Mouse (Mus musculus) ES-E14 (cell line): ENCODE data around the gene Tab2. TPM values are rescaled to one million over a fixed set of nuclear protein-coding genes. Genes with fewer than 3 reads are reported as not detected.

Source experiments
- DNase-seq: peaks from one replicate; pipeline ENCODE4 v3.0.0-alpha.2; 2013; ENCODE audit warnings: low read depth, low spot score
- H3K27ac ChIP-seq: 2 replicates; pipeline ENCODE4 v1.5.1; 2012; ENCODE audit warnings: low read depth, mild to moderate bottlenecking, low read length, moderate library complexity, mixed read lengths; ENCODE audit not compliant: poor library complexity, insufficient read depth, severe bottlenecking
- H3K36me3 ChIP-seq: 2 replicates; pipeline ENCODE4 v1.6.1; 2012; ENCODE audit warnings: mild to moderate bottlenecking, low read length, moderate library complexity, mixed read lengths; ENCODE audit not compliant: control insufficient read depth, poor library complexity, insufficient read depth, severe bottlenecking
- H3K4me1 ChIP-seq, 2 experiments: fragments of 150-350 bp in 1 of 2; sonication (generic) in 1 of 2; 2 replicates each; pipeline ENCODE4 v1.6.1; 2012; ENCODE audit warnings: low read length in 2 of 2, mild to moderate bottlenecking in 1 of 2, mixed read lengths in 1 of 2; ENCODE audit not compliant: control insufficient read depth in 2 of 2, insufficient read depth in 2 of 2, poor library complexity in 1 of 2
- H3K4me3 ChIP-seq, 2 experiments: fragments of 150-350 bp in 1 of 2; sonication (generic) in 1 of 2; 2 replicates each; pipeline ENCODE4 v1.5.1; 2012; ENCODE audit warnings: low read length in 2 of 2, low read depth in 1 of 2, mild to moderate bottlenecking in 1 of 2, mixed read lengths in 1 of 2; ENCODE audit not compliant: insufficient read depth in 1 of 2, poor library complexity in 1 of 2, severe bottlenecking in 1 of 2
- H3K9ac ChIP-seq: 2 replicates; pipeline ENCODE4 v1.6.1; 2012; ENCODE audit warnings: low read depth, mild to moderate bottlenecking, low read length, mixed read lengths; ENCODE audit not compliant: poor library complexity, insufficient read depth, severe bottlenecking
- H3K9me3 ChIP-seq: fragments of 150-350 bp; sonication (generic); 2 replicates; pipeline ENCODE4 v1.6.1; 2012; ENCODE audit warnings: low read depth, mild to moderate bottlenecking, low read length; ENCODE audit not compliant: control insufficient read depth, insufficient read depth
- CHD2 ChIP-seq: IDR thresholded peaks from 2 replicates; pipeline ENCODE4 v1.6.1; 2014; ENCODE audit warnings: mild to moderate bottlenecking, low read depth, low read length, inconsistent platforms
- HCFC1 ChIP-seq: IDR thresholded peaks from 2 replicates; pipeline ENCODE4 v1.6.1; 2012; ENCODE audit warnings: low read length, inconsistent platforms, borderline replicate concordance; ENCODE audit not compliant: insufficient read depth
- MAFK ChIP-seq: IDR thresholded peaks from 2 replicates; pipeline ENCODE4 v1.6.1; 2014; ENCODE audit warnings: mild to moderate bottlenecking, low read depth, low read length, inconsistent platforms; ENCODE audit not compliant: insufficient read depth
- ZC3H11A ChIP-seq: IDR thresholded peaks from 2 replicates; pipeline ENCODE4 v1.6.1; 2012; ENCODE audit warnings: low read depth, mild to moderate bottlenecking, inconsistent platforms, low read length, borderline replicate concordance
- ZNF384 ChIP-seq: IDR thresholded peaks from 2 replicates; pipeline ENCODE4 v1.6.1; 2012; ENCODE audit warnings: low read depth, low read length, inconsistent platforms
- in situ Hi-C, 2 experiments: fragments of 600-800 bp; cut with MboI; formaldehyde crosslinking; loops; one replicate each; pipeline ENCODE4 v1.15.1; 2025; ENCODE audit warnings: low sequenced_read_pairs in 2 of 2, inconsistent platforms in 1 of 2; ENCODE audit not compliant: unreplicated experiment in 2 of 2
- total RNA-seq: library from RNA; depleted of rRNA; stranded (reverse); fragments of 300-350 nt; gene quantifications from 2 replicates; pipeline ENCODE4 v1.2.3, GENCODE M21; 2012; rRNA removed

Tab2 gene
- 47.0 and 48.4 TPM in 2 replicates for total RNA-seq

GRCm38 (mm10) chr10:7956228-7957001 is at the start of gene Tab2:
Gene Tab2, minus strand, starts transcription at chr10:7956230.
- no peaks in the 10 kb centered on the region for H3K9me3 ChIP-seq
- H3K9ac ChIP-seq, result peak within 1 kb of the TSS; percentile 97
- TF ChIP-seq CHD2 (peak; percentile 77), ZNF384 (no peak), HCFC1 (no peak)
- H3K27ac ChIP-seq, result peak within 1 kb of the TSS; percentile 84
- H3K4me3 ChIP-seq, result peak within 1 kb of the TSS; percentile 83 to 100
- peak; percentile 75 for DNase-seq
- H3K36me3 ChIP-seq, result no peaks in the 10 kb centered on the region
- H3K4me1 ChIP-seq, result peaks cover 0 to 2% of the 10 kb centered on the region in 2 experiments; a peak in 1 of 4 replicates
- in situ Hi-C loops, result no loop called here

GRCm38 (mm10) chr10:7992258-7992919 is 36.4 kb upstream of the Tab2 start:
- no peak for DNase-seq
- in situ Hi-C loops, result no loop called here

GRCm38 (mm10) chr10:7991596-7991995 is 35.6 kb upstream of the Tab2 start:
- in situ Hi-C loops, result no loop called here
- H3K27ac ChIP-seq, result no peak overlapping the region
- no peak overlapping the region for H3K4me3 ChIP-seq
- H3K9ac ChIP-seq, result no peak overlapping the region
- no peaks in the 10 kb centered on the region for H3K9me3 ChIP-seq
- H3K4me1 ChIP-seq, result no peaks in the 10 kb centered on the region
- no peaks in the 10 kb centered on the region for H3K36me3 ChIP-seq
- no peak for DNase-seq
- TF ChIP-seq MAFK (no peak), ZC3H11A (no peak), CHD2 (no peak), ZNF384 (no peak), HCFC1 (no peak)

More at GRCm38 (mm10) chr10:7992258-7992919, 36.4 kb upstream of the Tab2 start:
- H3K27ac ChIP-seq, result no peak overlapping the region
- no peak for TF ChIP-seq MAFK
- TF ChIP-seq HCFC1, result no peak
- TF ChIP-seq CHD2, result no peak
- TF ChIP-seq ZNF384, result no peak
- no peak for TF ChIP-seq ZC3H11A
- no peak overlapping the region for H3K9ac ChIP-seq
- no peaks in the 10 kb centered on the region for H3K36me3 ChIP-seq
- no peaks in the 10 kb centered on the region for H3K4me1 ChIP-seq
- H3K4me3 ChIP-seq, result no peak overlapping the region
- H3K9me3 ChIP-seq, result no peaks in the 10 kb centered on the region

- no peaks in the 10 kb centered on the region for H3K36me3 ChIP-seq
- no peak overlapping the region for H3K27ac ChIP-seq
- H3K4me3 ChIP-seq, result no peak overlapping the region
- TF ChIP-seq ZNF384, result no peak
- no peak for TF ChIP-seq CHD2
- no peak for TF ChIP-seq HCFC1
- no peak for TF ChIP-seq ZC3H11A
- TF ChIP-seq MAFK, result no peak
- no peaks in the 10 kb centered on the region for H3K9me3 ChIP-seq
- no peaks in the 10 kb centered on the region for H3K4me1 ChIP-seq
- H3K9ac ChIP-seq, result no peak overlapping the region
- no peak for DNase-seq
- in situ Hi-C loops, result no loop called here
Observed at GRCm38 (mm10) chr10:7987521-7987920, 31.5 kb upstream of the Tab2 start.
